Mouse (Mus musculus): Measurements from ENCODE around the gene Tbl1x. TPM values are rescaled to one million over a fixed set of nuclear protein-coding genes. Genes with fewer than 3 reads are reported as not detected.

The Tbl1x gene
- total RNA-seq, 2 experiments from 2014 or later: 50.2 to 51.0 TPM

GRCm38 (mm10) chrX:77597674-77598073 lies 86.9 kb downstream of the Tbl1x start:
- intact Hi-C loops (cut with DNase I): no loop called here
- peak; percentile 25 to 37 for DNase-seq (ENCODE audit: low spot score in 2 of 2)

GRCm38 (mm10) chrX:77598736-77599135 lies 87.9 kb downstream of the Tbl1x start:
- intact Hi-C loops (cut with DNase I): no loop called here
- DNase-seq (ENCODE audit: low spot score in 2 of 2): no peak

GRCm38 (mm10) chrX:77603496-77604258 lies 92.9 kb downstream of the Tbl1x start:
- intact Hi-C loops (cut with DNase I): no loop called here
- no peak for DNase-seq (ENCODE audit: low spot score in 2 of 2)

- intact Hi-C loops (cut with DNase I): no loop called here
- DNase-seq (ENCODE audit: low spot score in 2 of 2): no peak
These were observed 96.7 kb downstream of the Tbl1x start for GRCm38 (mm10) chrX:77607488-77607887.

GRCm38 (mm10) chrX:77608947-77609703 lies 98.3 kb downstream of the Tbl1x start:
- no peak for DNase-seq (ENCODE audit: low spot score in 2 of 2)
- intact Hi-C loops (cut with DNase I): no loop called here

- intact Hi-C loops (cut with DNase I): no loop called here
- no peak for DNase-seq (ENCODE audit: low spot score in 2 of 2)
These were observed 101.1 kb downstream of the Tbl1x start for GRCm38 (mm10) chrX:77611938-77612337.

- DNase-seq (ENCODE audit: low spot score in 2 of 2): no peak
- intact Hi-C loops (cut with DNase I): no loop called here
These were observed 102.2 kb downstream of the Tbl1x start for GRCm38 (mm10) chrX:77613041-77613440.

- no peak for DNase-seq (ENCODE audit: low spot score in 2 of 2)
- intact Hi-C loops (cut with DNase I): no loop called here
These were observed 105.0 kb downstream of the Tbl1x start for GRCm38 (mm10) chrX:77615735-77616293.

- peak in 1 of 2 experiments; percentile 7 for DNase-seq (ENCODE audit: low spot score in 2 of 2)
These were observed 106.7 kb downstream of the Tbl1x start for GRCm38 (mm10) chrX:77617368-77618144.

GRCm38 (mm10) chrX:77630439-77630838 lies 119.6 kb downstream of the Tbl1x start:
- no peak for DNase-seq (ENCODE audit: low spot score in 2 of 2)
- intact Hi-C loops (cut with DNase I): loop anchor here (10.0 kb wide), 2 partner anchors 196 to 946 kb away; no protein-coding TSS in a partner anchor

More at GRCm38 (mm10) chrX:77617368-77618144, 106.7 kb downstream of the Tbl1x start:
- intact Hi-C loops (cut with DNase I): no loop called here

GRCm38 (mm10) chrX:77636499-77636898 lies 125.7 kb downstream of the Tbl1x start:
- intact Hi-C loops (cut with DNase I): loop anchor here (5.0 to 10.0 kb wide), 3 partner anchors 124 to 952 kb away; partner anchors contain the start of gene Tbl1x

GRCm38 (mm10) chrX:77638076-77638475 lies 127.3 kb downstream of the Tbl1x start:
- intact Hi-C loops (cut with DNase I): loop anchor here (5.0 to 10.0 kb wide), 3 partner anchors 126 to 953 kb away; partner anchors contain the start of gene Tbl1x
- peak; percentile 62 to 82 for DNase-seq (ENCODE audit: low spot score in 2 of 2)

More at GRCm38 (mm10) chrX:77636499-77636898, 125.7 kb downstream of the Tbl1x start:
- no peak for DNase-seq (ENCODE audit: low spot score in 2 of 2)

- intact Hi-C loops (cut with DNase I): no loop called here
- DNase-seq (ENCODE audit: low spot score in 2 of 2): no peak
These were observed 129.5 kb downstream of the Tbl1x start for GRCm38 (mm10) chrX:77640301-77640700.

- intact Hi-C loops (cut with DNase I): no loop called here
- DNase-seq (ENCODE audit: low spot score in 2 of 2): no peak
These were observed 135.4 kb downstream of the Tbl1x start for GRCm38 (mm10) chrX:77646164-77646563.

GRCm38 (mm10) chrX:77650246-77650645 lies 139.4 kb downstream of the Tbl1x start:
- no peak for DNase-seq (ENCODE audit: low spot score in 2 of 2)
- intact Hi-C loops (cut with DNase I): no loop called here

- no peak for DNase-seq (ENCODE audit: low spot score in 2 of 2)
- intact Hi-C loops (cut with DNase I): no loop called here
These were observed 151.2 kb downstream of the Tbl1x start for GRCm38 (mm10) chrX:77662030-77662429.

GRCm38 (mm10) chrX:77663276-77663675 lies 152.5 kb downstream of the Tbl1x start:
- intact Hi-C loops (cut with DNase I): no loop called here
- no peak for DNase-seq (ENCODE audit: low spot score in 2 of 2)

GRCm38 (mm10) chrX:77665030-77665429 lies 154.2 kb downstream of the Tbl1x start:
- no peak for DNase-seq (ENCODE audit: low spot score in 2 of 2)
- intact Hi-C loops (cut with DNase I): no loop called here

GRCm38 (mm10) chrX:77666911-77667310 lies 156.1 kb downstream of the Tbl1x start:
- no peak for DNase-seq (ENCODE audit: low spot score in 2 of 2)
- intact Hi-C loops (cut with DNase I): no loop called here
